Mouse (Mus musculus): ENCODE results near the gene Etv4. TPM values are rescaled to one million over a fixed set of nuclear protein-coding genes. Genes with fewer than 3 reads are reported as not detected.

Etv4 gene
- polyA plus RNA-seq, 1 experiment from 2014 or later: 8.8 TPM

- Histone ChIP-seq H3K27ac (peak overlapping the region; percentile 87), H3K4me3 (peak overlapping the region; percentile 69), H3K4me1 (replicated peaks) (peaks cover 36% of the 10 kb centered on the region), H3K27me3 (ENCODE audit: insufficient read depth, poor library complexity, severe bottlenecking) (peaks cover 97% of the 10 kb centered on the region), H3K9me3 (no peaks in the 10 kb centered on the region), H3K36me3 (no peaks in the 10 kb centered on the region)
- DNase-seq (ENCODE audit: low spot score): peak; percentile 34
- WGBS: 2% methylated on average over 19 of the region's 19 CpGs
These were observed 1.1 kb downstream of the Etv4 start for GRCm38 (mm10) chr11:101784072-101784471.

GRCm38 (mm10) chr11:101783584-101783983, 1.6 kb downstream of the Etv4 start:
- Histone ChIP-seq H3K9me3 (no peaks in the 10 kb centered on the region), H3K27me3 (ENCODE audit: insufficient read depth, poor library complexity, severe bottlenecking) (peaks cover 95% of the 10 kb centered on the region), H3K27ac (no peak overlapping the region), H3K4me3 (peak overlapping the region; percentile 69), H3K36me3 (no peaks in the 10 kb centered on the region), H3K4me1 (replicated peaks) (peaks cover 36% of the 10 kb centered on the region)
- no peak for DNase-seq (ENCODE audit: low spot score)
- WGBS: 37% methylated on average over 9 of the region's 9 CpGs

GRCm38 (mm10) chr11:101783135-101783534, 2.0 kb downstream of the Etv4 start:
- Histone ChIP-seq H3K27me3 (ENCODE audit: insufficient read depth, poor library complexity, severe bottlenecking) (peaks cover 95% of the 10 kb centered on the region), H3K9me3 (no peaks in the 10 kb centered on the region), H3K27ac (no peak overlapping the region), H3K4me3 (no peak overlapping the region), H3K4me1 (replicated peaks) (peaks cover 38% of the 10 kb centered on the region), H3K36me3 (no peaks in the 10 kb centered on the region)
- DNase-seq (ENCODE audit: low spot score): no peak
- WGBS: 63% methylated on average over 1 of the region's 1 CpGs

GRCm38 (mm10) chr11:101776846-101777245, 8.3 kb downstream of the Etv4 start:
- WGBS: 69% methylated on average over 4 of the region's 4 CpGs
- Histone ChIP-seq H3K36me3 (0 out of 2 replicates have a peak, but pooled peaks cover 3% of the 10 kb centered on the region), H3K27me3 (ENCODE audit: insufficient read depth, poor library complexity, severe bottlenecking) (peaks cover 93% of the 10 kb centered on the region), H3K4me3 (no peak overlapping the region), H3K4me1 (replicated peaks) (peaks cover 36% of the 10 kb centered on the region), H3K27ac (no peak overlapping the region), H3K9me3 (no peaks in the 10 kb centered on the region)
- no peak for DNase-seq (ENCODE audit: low spot score)

GRCm38 (mm10) chr11:101772449-101772848, 12.7 kb downstream of the Etv4 start:
- peaks cover 86% of the 10 kb centered on the region for H3K27me3 ChIP-seq (ENCODE audit: insufficient read depth, poor library complexity, severe bottlenecking)

GRCm38 (mm10) chr11:101772027-101772426, 13.1 kb downstream of the Etv4 start:
- H3K9me3 ChIP-seq: no peaks in the 10 kb centered on the region
- H3K27ac ChIP-seq: peak overlapping the region; percentile 19; the same call in 1 of the 2 replicates
- H3K4me1 ChIP-seq (replicated peaks): peaks cover 39% of the 10 kb centered on the region
- DNase-seq (ENCODE audit: low spot score): no peak
- H3K4me3 ChIP-seq: peak overlapping the region; percentile 28
- peaks cover 39% of the 10 kb centered on the region for H3K36me3 ChIP-seq
- 5% methylated on average over 5 of the region's 5 CpGs for WGBS
- peaks cover 82% of the 10 kb centered on the region for H3K27me3 ChIP-seq (ENCODE audit: insufficient read depth, poor library complexity, severe bottlenecking)

More at GRCm38 (mm10) chr11:101772449-101772848, 12.7 kb downstream of the Etv4 start:
- Histone ChIP-seq H3K4me3 (peak overlapping the region; percentile 28), H3K36me3 (peaks cover 34% of the 10 kb centered on the region), H3K27ac (0 out of 2 replicates have a peak overlapping the region, but pooled peaks have one; percentile 19), H3K4me1 (replicated peaks) (peaks cover 36% of the 10 kb centered on the region), H3K9me3 (no peaks in the 10 kb centered on the region)
- DNase-seq (ENCODE audit: low spot score): peak; percentile 88
- WGBS: under 1% methylated on average over 16 of the region's 16 CpGs

- Histone ChIP-seq H3K4me1 (replicated peaks) (peaks cover 39% of the 10 kb centered on the region), H3K27me3 (ENCODE audit: insufficient read depth, poor library complexity, severe bottlenecking) (peaks cover 65% of the 10 kb centered on the region), H3K36me3 (peaks cover 56% of the 10 kb centered on the region), H3K4me3 (no peak overlapping the region), H3K9me3 (no peaks in the 10 kb centered on the region), H3K27ac (no peak overlapping the region)
- DNase-seq (ENCODE audit: low spot score): no peak
- 86% methylated on average over 12 of the region's 12 CpGs for WGBS
These were observed 14.9 kb downstream of the Etv4 start for GRCm38 (mm10) chr11:101770266-101770665.

- DNase-seq (ENCODE audit: low spot score): no peak
- Histone ChIP-seq H3K4me1 (replicated peaks) (peaks cover 37% of the 10 kb centered on the region), H3K36me3 (peaks cover 69% of the 10 kb centered on the region), H3K9me3 (no peaks in the 10 kb centered on the region), H3K4me3 (no peak overlapping the region), H3K27ac (no peak overlapping the region), H3K27me3 (ENCODE audit: insufficient read depth, poor library complexity, severe bottlenecking) (peaks cover 49% of the 10 kb centered on the region)
- 94% methylated on average over 6 of the region's 6 CpGs for WGBS
These were observed 16.4 kb downstream of the Etv4 start for GRCm38 (mm10) chr11:101768721-101769120.

- Histone ChIP-seq H3K36me3 (peaks cover 79% of the 10 kb centered on the region), H3K4me1 (replicated peaks) (peaks cover 25% of the 10 kb centered on the region), H3K27me3 (ENCODE audit: insufficient read depth, poor library complexity, severe bottlenecking) (peaks cover 36% of the 10 kb centered on the region), H3K9me3 (no peaks in the 10 kb centered on the region), H3K4me3 (no peak overlapping the region), H3K27ac (no peak overlapping the region)
- no peak for DNase-seq (ENCODE audit: low spot score)
- 63% methylated on average over 5 of the region's 5 CpGs for WGBS
These were observed 17.8 kb downstream of the Etv4 start for GRCm38 (mm10) chr11:101767326-101767725.

GRCm38 (mm10) chr11:101764546-101764945, 20.6 kb downstream of the Etv4 start:
- Histone ChIP-seq H3K9me3 (no peaks in the 10 kb centered on the region), H3K27ac (no peak overlapping the region), H3K36me3 (peaks cover 97% of the 10 kb centered on the region), H3K4me1 (replicated peaks) (peaks cover 11% of the 10 kb centered on the region; the same call in 1 of the 2 replicates), H3K4me3 (no peak overlapping the region), H3K27me3 (ENCODE audit: insufficient read depth, poor library complexity, severe bottlenecking) (peaks cover 8% of the 10 kb centered on the region; the same call in 1 of the 2 replicates)
- DNase-seq (ENCODE audit: low spot score): no peak
- 93% methylated on average over 8 of the region's 8 CpGs for WGBS

- 67% methylated on average over 7 of the region's 7 CpGs for WGBS
- peak; percentile 30 for DNase-seq (ENCODE audit: low spot score)
- peaks cover 97% of the 10 kb centered on the region for H3K36me3 ChIP-seq
- H3K27ac ChIP-seq: no peak overlapping the region
- H3K4me1 ChIP-seq (replicated peaks): peaks cover 11% of the 10 kb centered on the region; the same call in 1 of the 2 replicates
- H3K9me3 ChIP-seq: no peaks in the 10 kb centered on the region
- H3K4me3 ChIP-seq: no peak overlapping the region
- H3K27me3 ChIP-seq (ENCODE audit: insufficient read depth, poor library complexity, severe bottlenecking): no peaks in the 10 kb centered on the region
These were observed 21.4 kb downstream of the Etv4 start for GRCm38 (mm10) chr11:101763723-101764122.

- Histone ChIP-seq H3K27me3 (ENCODE audit: insufficient read depth, poor library complexity, severe bottlenecking) (no peaks in the 10 kb centered on the region), H3K4me1 (replicated peaks) (no peaks in the 10 kb centered on the region), H3K4me3 (no peak overlapping the region), H3K9me3 (no peaks in the 10 kb centered on the region), H3K27ac (no peak overlapping the region), H3K36me3 (peaks cover 95% of the 10 kb centered on the region)
- 94% methylated on average over 3 of the region's 3 CpGs for WGBS
- no peak for DNase-seq (ENCODE audit: low spot score)
These were observed 25.6 kb downstream of the Etv4 start for GRCm38 (mm10) chr11:101759530-101759929.

GRCm38 (mm10) chr11:101758431-101758830, 26.7 kb downstream of the Etv4 start:
- Histone ChIP-seq H3K27ac (no peak overlapping the region), H3K4me1 (replicated peaks) (no peaks in the 10 kb centered on the region), H3K4me3 (no peak overlapping the region), H3K27me3 (ENCODE audit: insufficient read depth, poor library complexity, severe bottlenecking) (no peaks in the 10 kb centered on the region), H3K9me3 (no peaks in the 10 kb centered on the region), H3K36me3 (peaks cover 97% of the 10 kb centered on the region)
- 83% methylated on average over 5 of the region's 5 CpGs for WGBS
- no peak for DNase-seq (ENCODE audit: low spot score)

- no peak for DNase-seq (ENCODE audit: low spot score)
- Histone ChIP-seq H3K4me1 (replicated peaks) (no peaks in the 10 kb centered on the region), H3K9me3 (no peaks in the 10 kb centered on the region), H3K4me3 (no peak overlapping the region), H3K36me3 (peaks cover 98% of the 10 kb centered on the region), H3K27ac (no peak overlapping the region), H3K27me3 (ENCODE audit: insufficient read depth, poor library complexity, severe bottlenecking) (no peaks in the 10 kb centered on the region)
- 95% methylated on average over 8 of the region's 8 CpGs for WGBS
These were observed 27.8 kb downstream of the Etv4 start for GRCm38 (mm10) chr11:101757366-101757765.
